Mouse (Mus musculus) cerebellum, postnatal 36 days (tissue): ENCODE results near the gene Med15.
"Not testable (repeated sequence)": the region's sequence is repeated elsewhere in the genome, so short reads cannot be mapped to it uniquely, and the experiment has no call there.

ENCODE experiments used
- DNase-seq, 2 experiments: peaks; one replicate each; pipeline ENCODE4 v3.0.0; 2021 to 2022; ENCODE audit warnings: mixed read lengths in 2 of 2

Med15 gene

GRCm38 (mm10) chr16:17614740-17615139, 118.0 kb downstream of the Med15 start:
- DNase-seq: not testable (repeated sequence)

GRCm38 (mm10) chr16:17611383-17611782, 121.3 kb downstream of the Med15 start:
- DNase-seq: no peak

- DNase-seq: no peak
Measured at GRCm38 (mm10) chr16:17605684-17606083, 127.0 kb downstream of the Med15 start.

GRCm38 (mm10) chr16:17604941-17605340, 127.8 kb downstream of the Med15 start:
- no peak for DNase-seq
